Mouse (Mus musculus): ENCODE measurements at regions not wholly inside any gene's neighbourhood (a gene's known extent, or its start where the extent isn't known, plus 50 kb on each side); places are given as distances from the start of the nearest gene placed in this dataset.

- no peak for TF ChIP-seq CTCF (IDR thresholded peaks at IDR 0.05; ENCODE audit: borderline replicate concordance, insufficient read depth, low read length)
- TF ChIP-seq POLR2A (IDR thresholded peaks at IDR 0.05; ENCODE audit: low read depth, low read length), result no peak
Observed at GRCm38 (mm10) chr7:71249669-71250068, 101.6 kb downstream of the Gm10295 start.

All from embryonic fibroblast, embryonic 13.5 days (primary cell).